Mouse (Mus musculus) heart, embryonic 11.5 days (tissue): Measurements from ENCODE around the gene T. TPM values are rescaled to one million over a fixed set of nuclear protein-coding genes. Genes with fewer than 3 reads are reported as not detected.
"Not testable (repeated sequence)": the region's sequence is repeated elsewhere in the genome, so short reads cannot be mapped to it uniquely, and the experiment has no call there.

Experiments
- ATAC-seq: fragments of 200-750 bp; cut with Nextera tagmentation; replicated peaks from 2 replicates; pipeline ENCODE4 v1.8.0; 2017; ENCODE audit warnings: moderate library complexity; ENCODE audit not compliant: insufficient number of reproducible peaks, low FRiP score, low TSS enrichment
- H3K27ac ChIP-seq: fragments of 300-500 bp; sonication (generic); 2 replicates; pipeline ENCODE4 v1.5.1; 2014; ENCODE audit warnings: mild to moderate bottlenecking, low read depth, low read length
- H3K27me3 ChIP-seq: fragments of 300-500 bp; sonication (generic); 2 replicates; pipeline ENCODE4 v1.6.1; 2014; ENCODE audit warnings: mild to moderate bottlenecking, low read length, mixed read lengths; ENCODE audit not compliant: control insufficient read depth, insufficient read depth
- H3K36me3 ChIP-seq: fragments of 300-500 bp; sonication (generic); 2 replicates; pipeline ENCODE4 v1.6.1; 2014; ENCODE audit warnings: mild to moderate bottlenecking, low read length, moderate library complexity, mixed read lengths; ENCODE audit not compliant: control insufficient read depth, insufficient read depth
- H3K4me1 ChIP-seq: fragments of 300-500 bp; sonication (generic); 2 replicates; pipeline ENCODE4 v1.6.1; 2014; ENCODE audit warnings: low read length; ENCODE audit not compliant: control insufficient read depth, insufficient read depth
- H3K4me2 ChIP-seq: fragments of 300-500 bp; sonication (generic); 2 replicates; pipeline ENCODE4 v1.6.1; 2014; ENCODE audit warnings: mild to moderate bottlenecking, moderate library complexity
- H3K4me3 ChIP-seq: fragments of 300-500 bp; sonication (generic); 2 replicates; pipeline ENCODE4 v1.5.1; 2014; ENCODE audit warnings: low read depth, low read length
- H3K9ac ChIP-seq: fragments of 300-500 bp; sonication (generic); 2 replicates; pipeline ENCODE4 v1.6.1; 2014; ENCODE audit warnings: mild to moderate bottlenecking, low read depth, low read length, moderate library complexity
- H3K9me3 ChIP-seq: fragments of 300-500 bp; sonication (generic); replicated peaks from 2 replicates; pipeline ENCODE4 v1.6.1; 2016; ENCODE audit warnings: low read length; ENCODE audit not compliant: control insufficient read depth
- WGBS: fragments of 180-500 bp; shearing (Covaris S2); extraction: QIAGEN DNeasy Blood & Tissue Kit; methylation state at CpG from one replicate; pipeline ENCODE4 v1.1.7; 2014; ENCODE audit not compliant: insufficient replicate concordance; 5-methylcytosine and 5-hydroxymethylcytosine counted together
- polyA plus RNA-seq: library from polyadenylated mRNA; unstranded; fragments of >200 nt; fragmentation: Nextera tagmentation; extraction: Ambion mirVana; gene quantifications from 2 replicates; pipeline ENCODE4 v1.2.1, GENCODE M21; 2014

Gene T
- polyA plus RNA-seq, 1 experiment from 2014 or later = 0.24 TPM

DNA sequence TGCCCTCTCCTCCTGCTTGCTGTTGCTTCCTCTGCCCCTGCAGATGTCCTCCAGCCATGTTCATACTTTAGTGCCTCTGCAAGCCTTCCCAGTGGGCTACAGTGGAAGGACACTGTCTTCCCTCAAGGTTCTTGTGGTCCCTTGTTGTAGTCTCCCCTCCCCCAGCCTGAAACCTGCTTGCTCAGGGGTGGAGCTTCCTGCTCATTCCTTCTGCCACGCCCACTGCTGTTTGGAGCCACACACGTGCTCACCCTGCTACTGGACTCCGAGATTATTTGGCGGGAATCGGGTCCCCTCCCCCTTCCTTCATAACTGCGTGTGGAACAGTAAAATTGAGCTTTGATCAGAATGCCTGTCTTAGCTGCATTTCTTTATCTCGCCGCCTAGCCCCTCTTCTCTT is 30.3 kb upstream of the T start:
- H3K9me3 ChIP-seq, H3K27me3 ChIP-seq, H3K27ac ChIP-seq, H3K4me1 ChIP-seq, H3K36me3 ChIP-seq, ATAC-seq, H3K4me2 ChIP-seq, H3K4me3 ChIP-seq, H3K9ac ChIP-seq: not testable (repeated sequence)
- 35% methylated on average over 7 of the region's 8 CpGs for WGBS

GRCm38 (mm10) chr17:8406285-8406684 is 27.9 kb upstream of the T start:
- ATAC-seq = no peak
- Histone ChIP-seq H3K9me3 (no peaks in the 10 kb centered on the region), H3K4me3 (no peak overlapping the region), H3K9ac (no peak overlapping the region), H3K27ac (no peak overlapping the region), H3K36me3 (no peaks in the 10 kb centered on the region), H3K27me3 (0 out of 2 replicates have a peak, but pooled peaks cover 5% of the 10 kb centered on the region), H3K4me2 (no peak overlapping the region), H3K4me1 (peaks cover 10% of the 10 kb centered on the region)
- 44% methylated on average over 6 of the region's 6 CpGs for WGBS

GRCm38 (mm10) chr17:8408002-8408401 is 26.2 kb upstream of the T start:
- not testable (repeated sequence) for H3K9ac ChIP-seq, H3K4me3 ChIP-seq, H3K27ac ChIP-seq, H3K27me3 ChIP-seq, H3K9me3 ChIP-seq, ATAC-seq, H3K4me2 ChIP-seq, H3K4me1 ChIP-seq, H3K36me3 ChIP-seq
- 75% methylated on average over 4 of the region's 4 CpGs for WGBS

- Histone ChIP-seq H3K4me2 (peak overlapping the region; percentile 37; the same call in 1 of the 2 replicates), H3K27ac (no peak overlapping the region), H3K9me3 (no peaks in the 10 kb centered on the region), H3K9ac (no peak overlapping the region), H3K27me3 (peaks cover 15% of the 10 kb centered on the region), H3K4me1 (peaks cover 10% of the 10 kb centered on the region), H3K4me3 (no peak overlapping the region), H3K36me3 (no peaks in the 10 kb centered on the region)
- WGBS = 5% methylated on average over 16 of the region's 16 CpGs
- ATAC-seq = no peak
These were observed 25.5 kb upstream of the T start for GRCm38 (mm10) chr17:8408589-8409295.

- no peak overlapping the region for H3K4me2 ChIP-seq
- H3K4me3 ChIP-seq = no peak overlapping the region
- no peak overlapping the region for H3K9ac ChIP-seq
- H3K4me1 ChIP-seq = peaks cover 10% of the 10 kb centered on the region
- 66% methylated on average over 2 of the region's 2 CpGs for WGBS
- no peaks in the 10 kb centered on the region for H3K9me3 ChIP-seq
- H3K27me3 ChIP-seq = peaks cover 20% of the 10 kb centered on the region
- H3K27ac ChIP-seq = no peak overlapping the region
- 0 out of 2 replicates have a peak, but pooled peaks have one; percentile 39 for ATAC-seq
- H3K36me3 ChIP-seq = no peaks in the 10 kb centered on the region
These were observed 23.9 kb upstream of the T start for GRCm38 (mm10) chr17:8410330-8410729.

DNA sequence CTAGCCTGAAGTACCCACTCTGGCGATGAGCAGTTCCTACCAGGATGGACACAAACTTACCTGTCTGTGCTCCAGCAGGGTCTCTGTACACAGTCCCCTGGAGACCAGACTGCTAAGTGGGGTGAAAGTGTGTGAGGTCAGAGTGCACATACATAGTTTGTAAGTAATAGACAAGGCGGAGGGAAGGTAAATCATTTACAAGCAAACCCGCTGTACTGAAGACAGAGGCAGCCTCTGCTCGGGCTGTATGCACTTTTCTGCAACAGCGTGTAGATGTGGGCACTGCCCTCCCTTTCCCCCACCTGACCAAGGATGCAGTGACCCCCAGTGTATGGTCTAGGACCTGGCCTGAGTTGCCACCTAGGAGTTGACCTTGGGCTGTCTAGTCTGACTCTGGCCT is 20.6 kb upstream of the T start:
- no peaks in the 10 kb centered on the region for H3K9me3 ChIP-seq
- no peak for ATAC-seq
- no peaks in the 10 kb centered on the region for H3K36me3 ChIP-seq
- H3K9ac ChIP-seq = no peak overlapping the region
- H3K4me3 ChIP-seq = no peak overlapping the region
- H3K4me1 ChIP-seq = peaks cover 21% of the 10 kb centered on the region
- H3K4me2 ChIP-seq = no peak overlapping the region
- H3K27ac ChIP-seq = no peak overlapping the region
- peaks cover 18% of the 10 kb centered on the region for H3K27me3 ChIP-seq
- WGBS = 71% methylated on average over 5 of the region's 5 CpGs

- H3K36me3 ChIP-seq = no peaks in the 10 kb centered on the region
- 21% methylated on average over 8 of the region's 8 CpGs for WGBS
- peak overlapping the region; percentile 11; the same call in 1 of the 2 replicates for H3K4me2 ChIP-seq
- no peak overlapping the region for H3K9ac ChIP-seq
- H3K4me1 ChIP-seq = peaks cover 14% of the 10 kb centered on the region
- ATAC-seq = peak; percentile 39
- H3K27ac ChIP-seq = peak overlapping the region; percentile 46; the same call in 1 of the 2 replicates
- H3K4me3 ChIP-seq = no peak overlapping the region
- no peaks in the 10 kb centered on the region for H3K9me3 ChIP-seq
- H3K27me3 ChIP-seq = peaks cover 15% of the 10 kb centered on the region
These were observed 18.7 kb upstream of the T start for GRCm38 (mm10) chr17:8415533-8415932.

DNA sequence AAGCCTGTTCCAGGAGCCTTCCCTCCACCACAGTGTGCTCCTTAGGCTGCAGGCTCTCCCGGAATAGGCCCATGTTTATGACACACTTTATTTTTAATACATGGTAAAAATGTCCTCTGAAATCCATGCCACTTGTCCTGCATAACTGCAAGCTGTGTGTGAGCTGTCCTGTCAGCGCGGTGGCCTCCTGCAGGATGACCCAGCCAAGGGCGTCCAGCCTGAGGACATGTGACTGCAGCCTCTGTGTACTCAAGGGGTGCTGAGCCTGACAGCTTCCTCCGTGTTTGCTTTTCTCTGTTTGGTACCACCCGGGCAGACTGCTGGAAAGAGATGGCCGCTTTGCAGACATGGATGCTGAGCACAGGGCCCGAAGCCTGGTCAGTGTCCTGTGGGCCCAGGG is 17.4 kb upstream of the T start:
- H3K4me1 ChIP-seq = peaks cover 14% of the 10 kb centered on the region
- peak overlapping the region; percentile 70 for H3K27ac ChIP-seq
- H3K4me2 ChIP-seq = no peak overlapping the region
- no peaks in the 10 kb centered on the region for H3K36me3 ChIP-seq
- peak; percentile 72; the same call in 1 of the 2 replicates for ATAC-seq
- H3K9me3 ChIP-seq = no peaks in the 10 kb centered on the region
- H3K27me3 ChIP-seq = peaks cover 15% of the 10 kb centered on the region
- no peak overlapping the region for H3K4me3 ChIP-seq
- H3K9ac ChIP-seq = no peak overlapping the region
- WGBS = 49% methylated on average over 8 of the region's 8 CpGs

- Histone ChIP-seq H3K9me3 (no peaks in the 10 kb centered on the region), H3K4me3 (no peak overlapping the region), H3K36me3 (no peaks in the 10 kb centered on the region), H3K27me3 (no peaks in the 10 kb centered on the region), H3K4me2 (no peak overlapping the region), H3K27ac (no peak overlapping the region), H3K9ac (no peak overlapping the region), H3K4me1 (peaks cover 10% of the 10 kb centered on the region)
- 71% methylated on average over 1 of the region's 1 CpGs for WGBS
- no peak for ATAC-seq
These were observed 13.5 kb upstream of the T start for GRCm38 (mm10) chr17:8420739-8421138.
